Mouse (Mus musculus) gastrocnemius, adult 18-20 months (tissue): ENCODE measurements at regions not wholly inside any gene's neighbourhood (a gene's known extent, or its start where the extent isn't known, plus 50 kb on each side); places are given as distances from the start of the nearest gene placed in this dataset.
"Not testable (repeated sequence)": the region's sequence is repeated elsewhere in the genome, so short reads cannot be mapped to it uniquely, and the experiment has no call there.

ENCODE experiments used
- DNase-seq: peaks from one replicate; pipeline ENCODE4 v3.0.0; 2021; ENCODE audit warnings: low spot score

DNA sequence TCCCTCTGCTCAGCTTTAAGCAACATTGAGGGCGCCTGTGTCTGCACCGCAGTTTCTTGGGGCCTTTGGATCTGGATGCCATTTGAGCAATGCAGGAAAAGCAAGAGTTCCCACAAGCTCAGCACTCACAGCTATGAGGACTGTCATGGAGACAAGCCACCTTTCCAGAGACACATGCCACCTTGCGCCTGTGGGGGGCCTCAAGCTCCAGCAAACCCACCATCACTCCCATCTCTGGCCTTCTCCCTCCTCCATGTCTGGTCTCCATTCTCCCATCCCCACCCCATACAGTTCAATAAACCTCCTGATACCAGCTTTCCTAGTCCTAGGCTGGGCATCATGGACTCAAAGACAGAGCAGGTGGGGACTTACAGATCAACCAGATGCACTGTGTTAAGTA is 97.8 kb downstream of the Wdr11 start:
- DNase-seq = no peak

DNA sequence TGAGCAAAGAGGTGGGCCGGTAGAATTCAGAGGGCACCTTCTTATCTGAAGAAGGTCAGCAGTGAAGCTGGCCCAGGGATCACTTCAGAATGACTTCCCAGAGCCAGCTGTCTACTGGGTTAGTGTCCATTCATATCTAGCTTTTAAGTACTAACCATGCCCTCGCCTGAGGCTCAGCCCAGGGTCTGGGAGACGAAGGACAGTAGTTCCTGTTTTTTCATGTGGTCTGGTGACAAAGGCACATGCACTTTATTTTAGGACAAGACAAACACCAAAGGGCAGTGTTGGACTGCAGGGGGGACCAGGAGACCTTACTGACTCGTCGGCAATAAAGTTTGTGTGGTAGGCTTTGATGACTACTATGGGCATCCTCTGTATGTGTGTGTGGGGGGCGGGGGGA is 99.2 kb downstream of the Wdr11 start:
- no peak for DNase-seq

DNA sequence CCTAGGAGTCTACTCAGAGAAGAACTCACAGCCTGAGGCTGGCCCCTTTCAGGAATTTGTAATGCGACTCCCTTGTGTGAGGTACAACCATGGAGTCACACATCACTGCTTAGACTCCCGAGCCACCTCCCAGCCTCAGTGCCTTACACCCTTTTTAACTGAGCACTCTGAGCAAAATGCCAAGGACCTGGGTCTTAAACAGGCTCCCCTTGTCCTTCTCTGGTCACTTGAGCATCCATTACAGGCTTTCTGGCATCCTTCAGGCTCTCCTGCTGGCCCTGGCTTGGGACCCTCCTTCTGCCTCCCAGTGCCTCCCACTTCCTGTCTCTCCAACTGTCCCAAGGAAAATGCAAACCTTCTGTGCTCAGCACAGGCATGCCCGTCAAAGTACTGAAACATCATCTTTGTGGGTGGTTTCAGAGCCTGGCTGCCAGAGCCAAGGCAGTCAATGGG is 100.0 kb downstream of the Wdr11 start:
- no peak for DNase-seq

- no peak for DNase-seq
Observed at GRCm38 (mm10) chr7:129693635-129694034, 102.0 kb downstream of the Wdr11 start.

- DNase-seq = no peak
Observed at GRCm38 (mm10) chr7:129694168-129694567, 102.5 kb downstream of the Wdr11 start.

DNA sequence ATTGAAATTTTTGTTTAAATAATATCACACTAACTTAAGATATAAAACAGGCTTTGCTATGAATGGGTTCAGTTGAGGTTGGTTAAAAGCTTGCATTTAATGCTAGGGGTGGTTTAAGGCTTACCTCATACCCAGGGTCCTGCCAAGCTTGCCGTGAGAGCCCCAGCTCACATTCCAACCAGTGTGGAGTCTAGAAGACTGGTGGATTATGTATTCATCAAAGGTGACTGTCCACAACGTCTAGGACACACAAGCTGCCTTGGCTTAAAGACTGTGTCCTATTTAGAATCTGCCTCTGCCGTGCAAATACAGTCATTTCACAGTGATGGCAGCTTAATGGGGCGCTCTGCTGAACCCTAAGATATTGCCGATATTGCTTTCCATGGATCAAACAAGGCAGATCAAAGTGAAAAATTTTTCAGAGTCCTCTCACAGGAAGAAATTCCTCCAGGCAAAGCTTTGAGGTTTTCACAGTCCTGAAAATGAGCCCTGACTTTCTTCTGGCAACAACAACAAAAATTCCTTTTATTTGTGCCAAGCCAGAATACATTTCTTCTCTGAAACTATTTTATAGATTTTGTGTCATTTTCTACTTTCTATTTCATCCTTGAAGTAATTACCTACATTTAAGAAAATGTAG is 108.4 kb downstream of the Wdr11 start:
- no peak for DNase-seq

DNA sequence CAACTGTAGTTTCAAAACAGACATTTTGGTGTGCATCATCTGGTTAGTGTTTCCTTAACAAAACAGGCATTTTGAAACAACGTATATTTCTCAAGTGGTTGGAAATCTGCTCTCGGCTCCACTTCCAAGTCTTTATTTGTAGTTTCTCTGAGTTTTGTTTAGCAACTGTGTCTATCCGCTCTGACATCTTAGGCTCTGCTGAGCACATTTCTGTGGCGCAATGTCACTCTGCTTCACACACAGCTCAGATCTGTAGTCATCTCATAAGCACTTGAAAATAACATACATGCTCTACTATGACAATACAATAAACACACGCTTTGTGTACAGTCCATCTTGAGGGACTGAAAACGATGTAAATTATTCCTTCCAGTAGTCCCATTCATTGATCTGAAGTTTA is 135.9 kb downstream of the Wdr11 start:
- DNase-seq = no peak

DNA sequence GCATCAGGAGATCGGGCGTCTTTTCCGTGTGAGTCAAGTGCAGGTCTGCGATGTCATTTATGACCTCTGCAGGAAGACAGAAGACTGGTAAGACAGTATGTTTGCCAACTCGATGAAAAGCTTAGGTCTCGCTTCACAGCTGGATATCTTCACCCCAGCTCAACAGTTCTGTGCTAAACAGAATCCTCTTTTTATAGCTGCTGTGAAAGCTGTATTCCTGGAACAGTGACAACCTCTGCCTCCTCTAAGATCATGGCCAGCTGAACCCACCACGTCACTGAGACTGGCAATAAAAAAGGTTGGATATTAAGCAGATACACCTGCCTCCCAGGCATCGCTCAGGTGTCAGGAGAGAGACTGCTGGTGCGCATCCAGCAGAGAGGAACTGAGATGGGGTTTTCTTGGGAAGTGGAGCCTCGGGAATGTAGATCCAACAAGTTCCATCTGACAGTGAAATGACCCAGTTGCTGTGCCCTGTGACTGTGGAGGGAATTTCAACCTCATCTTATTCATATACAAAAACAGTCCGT is 138.1 kb downstream of the Wdr11 start:
- DNase-seq = no peak

- no peak for DNase-seq
Observed at GRCm38 (mm10) chr7:129730785-129731352, 139.2 kb downstream of the Wdr11 start.

- DNase-seq = no peak
Observed at GRCm38 (mm10) chr7:129742657-129743056, 151.0 kb downstream of the Wdr11 start.

DNA sequence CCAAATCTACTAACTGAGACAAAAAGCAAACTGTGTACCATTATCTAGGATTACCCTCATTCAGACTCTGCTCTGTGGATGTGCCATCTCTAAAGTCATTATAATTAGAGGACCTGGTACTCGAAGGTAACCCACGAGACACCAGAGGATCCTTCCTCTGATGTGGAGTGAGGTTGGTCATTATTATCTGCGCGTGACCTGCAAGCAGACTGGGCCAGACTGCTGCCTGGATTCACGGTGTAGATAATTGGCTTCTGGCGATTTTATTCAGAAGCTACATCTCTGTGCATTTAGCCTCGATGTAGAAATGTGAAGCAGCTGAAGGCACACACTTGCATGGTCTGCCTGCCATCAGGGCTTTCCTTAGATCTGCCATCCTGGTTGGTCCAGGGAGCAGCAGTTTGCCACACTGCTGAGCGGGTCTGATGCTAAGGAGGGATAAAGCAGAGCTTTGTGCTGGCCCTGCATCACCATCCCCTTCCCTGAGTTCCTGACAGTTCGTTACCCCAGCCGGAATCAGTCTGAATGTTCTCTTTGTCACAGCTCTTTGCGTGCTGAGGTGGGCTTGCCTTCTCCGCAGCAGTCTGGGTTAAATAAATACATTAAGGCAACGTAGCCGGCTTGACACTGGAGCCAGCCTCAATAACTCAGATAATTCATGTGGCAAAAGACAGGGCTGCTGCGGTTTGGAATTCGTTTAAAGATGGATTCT is 152.4 kb downstream of the Wdr11 start:
- DNase-seq = no peak

GRCm38 (mm10) chr7:129746639-129747038 is 155.0 kb downstream of the Wdr11 start:
- DNase-seq = no peak

DNA sequence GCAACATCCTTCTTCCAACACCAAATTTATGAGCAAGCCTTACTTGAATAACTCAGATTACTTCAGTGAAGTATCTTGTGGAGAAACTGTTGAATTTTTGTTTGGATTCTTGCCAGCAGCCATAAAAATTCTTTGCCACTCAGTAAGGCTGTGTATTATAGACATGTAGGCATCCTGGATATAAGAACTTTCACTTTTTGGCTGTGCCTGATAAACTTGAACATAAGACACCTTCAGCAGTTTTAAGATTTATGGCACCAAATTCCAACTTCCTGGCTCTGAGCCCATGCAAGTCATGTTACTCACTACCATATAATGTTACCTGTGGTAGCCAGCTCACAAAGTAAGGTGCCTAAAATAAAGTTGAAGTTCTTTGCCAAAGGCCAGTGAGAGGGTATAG is 159.3 kb downstream of the Wdr11 start:
- DNase-seq = no peak

DNA sequence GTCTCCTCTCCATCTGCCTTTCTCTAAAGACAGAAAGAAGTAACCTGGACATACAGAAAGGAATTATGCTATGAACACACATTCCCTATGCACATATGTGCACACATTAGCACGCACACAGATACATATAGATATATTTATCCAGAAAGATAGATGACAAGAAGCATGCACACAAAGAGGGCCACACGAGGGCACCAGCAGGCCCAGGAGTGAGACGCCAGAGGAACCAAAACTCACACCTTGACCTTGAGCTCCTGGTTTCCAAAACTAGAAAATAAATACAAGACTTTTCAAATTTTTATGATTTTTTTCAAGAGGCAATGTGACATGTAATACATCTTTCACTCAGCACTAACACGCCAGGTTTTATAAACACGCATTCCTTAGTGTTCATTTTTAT is 163.1 kb downstream of the Wdr11 start:
- no peak for DNase-seq

DNA sequence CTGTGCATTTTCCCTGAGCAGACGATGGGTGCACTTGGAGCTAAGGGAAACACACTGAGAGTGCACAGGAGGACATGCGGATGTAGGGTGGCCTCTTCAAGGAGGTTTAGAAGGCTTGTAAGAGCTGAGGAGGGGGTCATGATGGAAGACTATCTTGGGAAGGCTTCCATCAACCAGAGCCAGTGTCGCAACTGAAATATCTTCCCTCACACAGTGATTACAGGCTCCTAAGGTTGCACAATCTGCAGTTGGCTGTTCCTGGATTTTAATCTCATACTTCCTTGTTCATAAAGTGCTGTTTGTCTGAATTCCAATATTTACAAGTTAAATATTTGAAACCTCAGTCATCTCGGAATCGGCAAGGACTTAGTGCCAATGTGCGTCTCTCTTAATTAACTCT is 164.5 kb downstream of the Wdr11 start:
- no peak for DNase-seq

- no peak for DNase-seq
Observed at GRCm38 (mm10) chr7:129759848-129760247, 168.2 kb downstream of the Wdr11 start.

- DNase-seq = no peak
Observed at GRCm38 (mm10) chr7:129760386-129760785, 168.7 kb downstream of the Wdr11 start.

DNA sequence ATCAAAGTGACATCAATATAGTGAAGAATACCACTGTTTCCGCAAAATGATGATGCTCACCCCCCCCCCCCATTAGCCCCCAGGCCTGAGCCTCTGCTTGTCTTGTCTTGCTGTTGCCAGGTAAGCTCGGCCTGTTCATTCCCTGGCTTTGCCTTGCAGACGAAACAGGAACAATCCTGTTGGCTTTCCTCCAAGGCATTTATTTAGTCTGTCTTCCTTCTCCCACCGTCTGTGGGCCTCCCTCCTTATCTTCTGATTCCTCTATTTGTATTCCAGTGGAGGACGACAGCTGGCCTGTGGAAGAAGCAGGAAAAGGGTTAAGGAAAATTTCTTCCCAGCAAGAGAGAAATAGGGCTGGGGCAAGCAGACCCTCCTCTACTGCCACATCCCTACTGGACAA is 172.1 kb downstream of the Wdr11 start:
- no peak for DNase-seq

DNA sequence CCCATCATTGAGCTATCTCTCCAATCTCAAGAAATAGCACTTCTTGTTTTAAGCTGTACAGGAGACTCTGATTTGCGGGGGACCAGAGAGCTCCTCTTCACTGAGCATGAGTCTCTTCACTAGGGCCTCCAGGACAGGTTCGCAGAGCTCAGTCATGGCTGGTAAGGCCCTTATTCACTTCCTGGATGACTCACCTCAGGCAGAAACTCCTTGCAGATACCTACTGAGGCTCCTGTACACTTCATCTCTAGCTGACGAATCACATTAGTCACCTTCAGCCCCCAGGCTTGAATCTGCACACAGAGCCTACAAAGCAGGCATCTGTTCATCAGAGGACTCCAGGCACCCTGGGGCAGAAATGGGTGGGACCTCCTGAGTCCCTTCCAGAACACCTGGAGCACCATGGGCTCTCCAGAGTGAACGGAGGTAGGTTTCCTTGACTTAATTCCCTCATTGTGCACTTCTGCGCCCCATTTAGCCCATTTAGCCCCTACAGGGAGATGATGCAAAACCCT is 172.8 kb downstream of the Wdr11 start:
- DNase-seq = no peak

DNA sequence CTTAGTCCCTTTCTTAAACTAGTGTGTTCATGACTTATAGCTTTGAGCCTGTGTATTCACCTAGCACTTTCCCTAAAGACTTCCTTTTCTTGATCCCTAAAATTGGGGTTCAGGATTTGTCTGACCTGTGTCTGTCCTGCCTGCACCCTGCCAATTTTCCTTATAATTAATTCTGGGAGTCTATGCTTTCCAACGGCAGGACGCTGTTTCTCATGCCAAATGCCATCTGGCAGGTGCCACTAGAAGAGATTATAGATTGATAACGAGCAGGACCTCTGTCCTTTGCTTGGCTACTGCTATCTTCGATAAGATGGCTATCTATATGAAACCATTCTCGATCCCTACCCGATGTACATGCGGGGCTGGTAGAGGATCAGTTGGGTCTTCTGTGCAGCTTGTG is 174.0 kb downstream of the Wdr11 start:
- DNase-seq = no peak

DNA sequence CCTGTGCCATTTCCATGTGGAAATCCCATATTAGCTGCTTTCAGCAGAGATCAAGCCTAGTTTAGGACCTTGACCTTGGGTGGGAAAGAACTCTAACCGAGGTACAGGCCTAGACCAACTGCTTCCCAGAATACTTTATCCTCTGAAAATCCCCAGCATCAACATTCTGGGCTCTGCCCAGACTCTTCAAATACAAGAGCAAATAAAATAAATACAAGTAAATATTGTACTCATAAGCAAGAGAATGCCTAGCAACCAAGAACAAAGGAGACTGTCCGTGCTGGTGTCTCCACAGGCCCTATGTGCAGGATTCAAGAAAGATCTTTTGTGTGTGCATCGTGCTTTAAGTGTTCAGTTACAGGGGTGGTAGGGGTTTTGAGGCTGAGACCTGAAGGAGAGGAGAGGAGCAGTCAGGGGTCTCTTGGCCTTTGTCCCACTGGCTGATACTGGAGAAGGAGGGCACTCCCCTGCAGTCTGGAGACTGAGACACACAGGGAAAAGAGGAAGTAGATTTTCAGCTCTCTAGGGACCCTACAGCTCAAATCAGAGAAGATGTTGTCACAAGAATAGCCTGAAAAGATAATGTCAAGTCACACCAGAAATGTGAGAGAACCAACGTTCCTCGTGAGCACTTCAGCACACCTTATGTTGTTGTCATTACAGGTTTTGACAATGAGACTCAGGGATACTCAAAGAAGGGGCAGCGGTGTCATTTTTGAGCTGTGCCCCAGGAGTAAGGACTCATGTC is 174.6 kb downstream of the Wdr11 start:
- no peak for DNase-seq

DNA sequence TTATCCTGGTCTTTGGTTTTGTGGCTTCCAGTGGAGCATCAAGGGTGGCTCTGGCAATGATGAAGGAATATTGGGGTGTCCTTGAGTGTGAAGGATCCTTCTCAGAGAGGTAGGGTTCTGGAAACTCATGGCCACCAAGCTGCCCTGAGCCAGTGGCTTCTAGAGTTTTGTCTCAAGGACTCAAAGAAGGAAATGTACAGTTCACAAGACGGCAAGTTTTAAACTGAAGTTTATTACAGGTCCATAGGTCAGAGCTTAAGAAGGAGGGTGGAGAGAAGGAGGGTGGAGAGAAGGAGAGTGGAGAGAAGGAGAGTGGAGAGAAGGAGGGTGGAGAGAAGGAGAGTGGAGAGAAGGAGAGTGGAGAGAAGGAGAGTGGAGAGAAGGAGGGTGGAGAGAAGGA is 178.0 kb downstream of the Wdr11 start:
- not testable (repeated sequence) for DNase-seq
